Mouse (Mus musculus) heart, embryonic 16.5 days (tissue): Measurements from ENCODE around the gene Prrt3. TPM values are rescaled to one million over a fixed set of nuclear protein-coding genes. Genes with fewer than 3 reads are reported as not detected.
A peak's percentile ranks its signal among the peaks of the same experiment; 100 is the strongest.

Experiments used
- ATAC-seq: fragments of 200-750 bp; cut with Nextera tagmentation; replicated peaks from 2 replicates; pipeline ENCODE4 v1.8.0; 2017; ENCODE audit warnings: moderate number of reproducible peaks; ENCODE audit not compliant: insufficient read depth, low FRiP score; ENCODE audit errors: extremely low read depth
- H3K27ac ChIP-seq: fragments of 300-500 bp; sonication (generic); 2 replicates; pipeline ENCODE4 v1.5.1; 2014; ENCODE audit warnings: mild to moderate bottlenecking, low read length, control low read depth, moderate library complexity
- H3K27me3 ChIP-seq: fragments of 300-500 bp; sonication (generic); 2 replicates; pipeline ENCODE4 v1.6.1; 2014; ENCODE audit warnings: low read length, mixed read lengths; ENCODE audit not compliant: control insufficient read depth, insufficient read depth
- H3K36me3 ChIP-seq: fragments of 300-500 bp; sonication (generic); 2 replicates; pipeline ENCODE4 v1.6.1; 2014; ENCODE audit not compliant: control insufficient read depth, insufficient read depth
- H3K4me1 ChIP-seq: fragments of 300-500 bp; sonication (generic); 2 replicates; pipeline ENCODE4 v1.6.1; 2014; ENCODE audit warnings: low read length, mixed read lengths; ENCODE audit not compliant: control insufficient read depth, insufficient read depth
- H3K4me2 ChIP-seq: fragments of 300-500 bp; sonication (generic); 2 replicates; pipeline ENCODE4 v1.6.1; 2014; ENCODE audit warnings: low read depth, mild to moderate bottlenecking, control low read depth, low read length
- H3K4me3 ChIP-seq: fragments of 300-500 bp; sonication (generic); 2 replicates; pipeline ENCODE4 v1.5.1; 2014; ENCODE audit warnings: mild to moderate bottlenecking, control low read depth, low read length
- H3K9ac ChIP-seq: fragments of 300-500 bp; sonication (generic); 2 replicates; pipeline ENCODE4 v1.6.1; 2014; ENCODE audit warnings: low read length, control low read depth
- H3K9me3 ChIP-seq: fragments of 300-500 bp; sonication (generic); replicated peaks from 2 replicates; pipeline ENCODE4 v1.6.1; 2016; ENCODE audit warnings: low read length; ENCODE audit not compliant: control insufficient read depth
- WGBS: fragments of 180-500 bp; shearing (Covaris S2); extraction: QIAGEN DNeasy Blood & Tissue Kit; methylation state at CpG from one replicate; pipeline ENCODE4 v1.1.7; 2014; 5-methylcytosine and 5-hydroxymethylcytosine counted together
- polyA plus RNA-seq: library from polyadenylated mRNA; unstranded; fragments of >200 nt; fragmentation: Nextera tagmentation; extraction: Ambion mirVana; gene quantifications from 2 replicates; pipeline ENCODE4 v1.2.1, GENCODE M21; 2015

The Prrt3 gene
- polyA plus RNA-seq, 1 experiment from 2014 or later: 0.26 TPM

DNA sequence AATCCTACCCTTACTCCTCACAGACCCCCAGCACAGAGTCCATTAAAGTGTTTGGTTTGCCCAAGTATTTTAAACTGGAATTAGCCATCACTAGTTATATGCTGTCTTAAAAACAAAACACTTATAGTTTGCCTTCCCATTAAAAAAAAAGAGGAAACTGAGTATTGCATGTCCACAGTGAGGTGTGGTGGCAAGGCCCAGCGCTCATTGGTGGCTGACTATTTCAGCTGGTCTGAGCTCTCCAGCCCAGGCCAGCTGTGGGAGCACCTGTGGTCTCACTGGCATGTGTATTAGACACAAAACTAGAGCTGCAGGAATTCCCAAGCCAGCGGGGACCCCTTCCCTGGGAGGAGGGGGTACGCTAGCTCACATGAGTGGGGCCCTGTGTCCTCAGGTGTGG, 33.2 kb downstream of the Prrt3 start:
- no peak for ATAC-seq
- H3K27ac ChIP-seq: no peak overlapping the region
- WGBS: 65% methylated on average over 3 of the region's 3 CpGs
- H3K9ac ChIP-seq: no peak overlapping the region
- no peak overlapping the region for H3K4me2 ChIP-seq
- H3K36me3 ChIP-seq: no peaks in the 10 kb centered on the region
- no peak overlapping the region for H3K4me3 ChIP-seq
- no peaks in the 10 kb centered on the region for H3K9me3 ChIP-seq
- H3K27me3 ChIP-seq: peaks cover 3% of the 10 kb centered on the region
- peaks cover 19% of the 10 kb centered on the region for H3K4me1 ChIP-seq

- no peaks in the 10 kb centered on the region for H3K9me3 ChIP-seq
- H3K27ac ChIP-seq: no peak overlapping the region
- ATAC-seq: no peak
- no peak overlapping the region for H3K4me2 ChIP-seq
- 54% methylated on average over 5 of the region's 5 CpGs for WGBS
- peaks cover 4% of the 10 kb centered on the region; the same call in 1 of the 2 replicates for H3K4me1 ChIP-seq
- no peak overlapping the region for H3K4me3 ChIP-seq
- peaks cover 3% of the 10 kb centered on the region for H3K27me3 ChIP-seq
- H3K36me3 ChIP-seq: no peaks in the 10 kb centered on the region
- H3K9ac ChIP-seq: no peak overlapping the region
Observed at GRCm38 (mm10) chr6:113465602-113466001, 36.1 kb downstream of the Prrt3 start.

DNA sequence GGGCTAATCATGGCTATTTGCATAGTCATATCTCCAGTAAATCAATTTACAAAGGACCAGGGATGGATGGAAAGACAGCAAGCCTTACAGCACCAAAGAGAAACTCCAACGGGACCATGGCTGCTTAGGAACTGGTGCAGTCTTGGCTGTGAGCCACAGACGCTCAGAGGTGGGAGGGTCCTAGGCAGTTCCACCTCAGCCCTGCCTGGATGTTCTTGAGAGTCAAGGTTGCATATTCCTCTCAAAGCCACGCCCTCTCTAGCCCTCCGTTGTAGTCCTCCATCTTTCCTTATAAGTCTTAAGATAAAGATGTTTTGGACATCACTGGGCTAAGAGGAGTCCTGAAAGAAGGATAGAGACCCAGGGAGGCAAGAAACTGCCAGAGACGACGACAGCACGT, 37.7 kb downstream of the Prrt3 start:
- no peak overlapping the region for H3K4me3 ChIP-seq
- H3K9me3 ChIP-seq: no peaks in the 10 kb centered on the region
- H3K4me1 ChIP-seq: no peaks in the 10 kb centered on the region
- no peaks in the 10 kb centered on the region; the same call in 1 of the 2 replicates for H3K27me3 ChIP-seq
- H3K27ac ChIP-seq: no peak overlapping the region
- 50% methylated on average over 7 of the region's 7 CpGs for WGBS
- no peak overlapping the region for H3K9ac ChIP-seq
- ATAC-seq: no peak
- no peaks in the 10 kb centered on the region for H3K36me3 ChIP-seq
- H3K4me2 ChIP-seq: no peak overlapping the region

- Histone ChIP-seq H3K27ac (no peak overlapping the region), H3K9ac (no peak overlapping the region), H3K4me3 (no peak overlapping the region), H3K9me3 (no peaks in the 10 kb centered on the region), H3K27me3 (no peaks in the 10 kb centered on the region), H3K4me1 (no peaks in the 10 kb centered on the region), H3K4me2 (no peak overlapping the region), H3K36me3 (no peaks in the 10 kb centered on the region)
- 0 out of 2 replicates have a peak, but pooled peaks have one; percentile 18 for ATAC-seq
- 52% methylated on average over 10 of the region's 10 CpGs for WGBS
Observed at GRCm38 (mm10) chr6:113458635-113459034, 43.1 kb downstream of the Prrt3 start.

GRCm38 (mm10) chr6:113457952-113458534, 43.7 kb downstream of the Prrt3 start, which contains the start of gene Il17re:
Gene Il17re (plus strand): TSS chr6:113458484.
- no peaks in the 10 kb centered on the region for H3K9me3 ChIP-seq
- H3K4me1 ChIP-seq: no peaks in the 10 kb centered on the region
- no peak within 1 kb of the TSS for H3K27ac ChIP-seq
- no peaks in the 10 kb centered on the region for H3K36me3 ChIP-seq
- ATAC-seq: no peak
- H3K9ac ChIP-seq: no peak within 1 kb of the TSS
- H3K27me3 ChIP-seq: no peaks in the 10 kb centered on the region
- H3K4me3 ChIP-seq: no peak within 1 kb of the TSS
- H3K4me2 ChIP-seq: no peak within 1 kb of the TSS
- 62% methylated on average over 10 of the region's 10 CpGs for WGBS

DNA sequence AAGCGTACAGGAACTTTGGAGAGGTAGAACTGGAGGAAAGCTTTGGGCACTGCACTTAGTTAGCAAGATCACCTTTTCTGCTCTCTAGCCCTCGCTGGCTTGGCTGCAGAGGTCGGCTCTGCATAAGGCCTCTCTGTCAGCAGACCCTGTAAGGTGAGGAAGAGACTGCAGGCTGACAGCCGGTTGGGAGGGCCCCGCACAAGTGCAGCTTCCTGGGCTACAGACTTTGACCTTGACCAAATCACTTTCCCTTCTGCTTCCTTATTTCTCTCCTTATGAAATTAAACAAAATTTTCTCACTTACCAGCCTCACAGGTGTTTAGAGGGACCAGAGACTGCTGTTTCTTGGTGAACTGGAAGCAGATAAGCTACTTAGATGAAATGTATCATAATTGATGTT, 46.7 kb downstream of the Prrt3 start:
- 0 out of 2 replicates have a peak, but pooled peaks cover 5% of the 10 kb centered on the region for H3K4me1 ChIP-seq
- H3K9me3 ChIP-seq: no peaks in the 10 kb centered on the region
- H3K4me3 ChIP-seq: no peak overlapping the region
- 45% methylated on average over 5 of the region's 5 CpGs for WGBS
- no peaks in the 10 kb centered on the region for H3K27me3 ChIP-seq
- ATAC-seq: no peak
- H3K4me2 ChIP-seq: no peak overlapping the region
- no peak overlapping the region for H3K27ac ChIP-seq
- H3K9ac ChIP-seq: no peak overlapping the region
- no peaks in the 10 kb centered on the region for H3K36me3 ChIP-seq

GRCm38 (mm10) chr6:113451839-113452238, 49.9 kb downstream of the Prrt3 start:
- H3K9ac ChIP-seq: no peak overlapping the region
- no peak for ATAC-seq
- H3K4me3 ChIP-seq: no peak overlapping the region

DNA sequence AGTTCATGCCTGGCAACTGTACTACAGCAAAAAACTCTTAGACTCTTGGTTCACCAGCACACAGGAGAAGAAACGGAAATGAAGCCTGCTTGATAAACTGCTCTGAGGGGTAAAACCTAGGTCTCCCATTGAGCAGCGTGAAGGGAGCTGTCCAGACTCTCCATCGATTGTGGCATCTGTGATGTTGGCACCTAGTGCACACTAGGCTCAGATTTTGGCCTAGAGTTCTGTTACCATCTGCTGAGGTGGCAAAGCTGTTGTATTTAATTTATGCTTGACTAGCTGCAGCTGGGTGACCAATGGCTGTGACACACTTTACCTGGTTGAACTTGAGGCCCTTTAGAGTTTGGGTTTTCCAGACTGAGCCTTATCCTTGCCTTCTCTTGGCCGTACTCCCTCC, 54.1 kb downstream of the Prrt3 start:
- WGBS: 91% methylated on average over 4 of the region's 4 CpGs
- H3K27me3 ChIP-seq: no peaks in the 10 kb centered on the region
- no peak overlapping the region for H3K4me3 ChIP-seq
- ATAC-seq: no peak
- peaks cover 12% of the 10 kb centered on the region for H3K4me1 ChIP-seq
- no peak overlapping the region for H3K4me2 ChIP-seq
- no peak overlapping the region for H3K27ac ChIP-seq
- no peaks in the 10 kb centered on the region for H3K9me3 ChIP-seq
- peaks cover 20% of the 10 kb centered on the region for H3K36me3 ChIP-seq
- H3K9ac ChIP-seq: no peak overlapping the region

More at GRCm38 (mm10) chr6:113451839-113452238, 49.9 kb downstream of the Prrt3 start:
- Histone ChIP-seq H3K27me3 (no peaks in the 10 kb centered on the region), H3K4me2 (no peak overlapping the region), H3K4me1 (0 out of 2 replicates have a peak, but pooled peaks cover 5% of the 10 kb centered on the region), H3K27ac (no peak overlapping the region), H3K36me3 (peaks cover 16% of the 10 kb centered on the region), H3K9me3 (no peaks in the 10 kb centered on the region)
- 69% methylated on average over 2 of the region's 2 CpGs for whole genome bisulfite sequencing

DNA sequence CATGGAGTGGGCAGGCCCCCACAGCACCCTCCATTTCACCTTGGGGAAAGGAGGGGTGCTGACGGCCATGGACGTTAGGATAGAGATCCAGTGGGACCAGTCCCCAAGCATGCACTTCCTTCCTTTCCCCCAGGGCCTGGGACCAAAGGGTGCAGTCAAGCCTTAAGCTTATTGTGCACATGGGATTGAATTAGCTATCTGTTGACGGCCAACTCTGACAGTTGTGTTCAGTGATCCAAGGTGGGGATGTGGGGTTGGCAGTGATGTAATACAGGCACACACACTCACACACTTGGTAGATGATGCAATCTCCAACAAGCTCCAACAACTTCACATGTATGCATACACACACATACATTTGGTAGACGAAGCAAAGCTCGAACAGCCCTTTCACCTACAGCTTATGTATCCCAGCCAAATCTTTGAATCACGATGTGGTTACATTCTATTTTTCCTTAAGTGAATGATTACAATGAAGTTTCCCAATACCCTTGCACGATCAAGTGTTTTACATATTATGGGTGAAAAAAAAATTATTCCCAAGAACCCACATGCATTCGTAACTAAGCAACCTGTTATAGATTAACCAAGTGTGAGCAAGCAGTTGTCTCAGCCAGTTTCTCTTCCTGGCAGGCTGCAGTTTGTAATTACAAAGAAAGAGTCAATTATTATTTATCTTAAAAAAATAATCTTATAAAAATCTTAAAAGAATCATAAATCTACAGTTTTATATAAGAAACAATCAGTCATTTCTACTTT, 57.3 kb downstream of the Prrt3 start:
- Histone ChIP-seq H3K4me2 (no peak overlapping the region), H3K4me3 (no peak overlapping the region), H3K27me3 (no peaks in the 10 kb centered on the region), H3K36me3 (peaks cover 20% of the 10 kb centered on the region), H3K4me1 (peaks cover 9% of the 10 kb centered on the region), H3K27ac (no peak overlapping the region), H3K9ac (no peak overlapping the region), H3K9me3 (no peaks in the 10 kb centered on the region)
- ATAC-seq: no peak
- 82% methylated on average over 7 of the region's 8 CpGs for WGBS
